Mouse (Mus musculus) myocyte (in vitro differentiated cells): Measurements from ENCODE around the gene Lpcat2. TPM values are rescaled to one million over a fixed set of nuclear protein-coding genes. Genes with fewer than 3 reads are reported as not detected.

Experiments used
- H3K27me3 ChIP-seq: one replicate; pipeline ENCODE4 v1.6.1; 2011; ENCODE audit not compliant: control insufficient read depth, insufficient read depth, insufficient read length
- H3K36me3 ChIP-seq: one replicate; pipeline ENCODE4 v1.6.1; 2011; ENCODE audit not compliant: control insufficient read depth, insufficient read depth
- H3K4me2 ChIP-seq: one replicate; pipeline ENCODE4 v1.6.1; 2011; ENCODE audit warnings: low read depth, control low read depth
- H3K4me3 ChIP-seq: one replicate; pipeline ENCODE4 v1.5.1; 2011; ENCODE audit warnings: mild to moderate bottlenecking, control low read depth, moderate library complexity
- H3K79me2 ChIP-seq: one replicate; pipeline ENCODE4 v1.6.1; 2011; ENCODE audit not compliant: control insufficient read depth, insufficient read depth
- H3ac ChIP-seq: one replicate; pipeline ENCODE4 v1.6.1; 2011; ENCODE audit not compliant: control insufficient read depth, insufficient read length
- CEBPB ChIP-seq: IDR thresholded peaks from 2 replicates; pipeline ENCODE4 v1.6.1; 2011; ENCODE audit warnings: mild to moderate bottlenecking, moderate library complexity; ENCODE audit not compliant: poor library complexity, insufficient read depth, severe bottlenecking
- E2F4 ChIP-seq: IDR thresholded peaks from one replicate; pipeline ENCODE4 v1.6.1; 2011; ENCODE audit warnings: mild to moderate bottlenecking, control low read depth, moderate library complexity; ENCODE audit not compliant: insufficient read depth
- MAX ChIP-seq: IDR thresholded peaks from one replicate; pipeline ENCODE4 v1.6.1; 2011; ENCODE audit warnings: low read depth, mild to moderate bottlenecking, control low read depth
- MYOD1 ChIP-seq, 3 experiments: IDR thresholded peaks; one replicate each; pipeline ENCODE4 v1.6.1; 2011; ENCODE audit warnings: control low read depth in 2 of 3, low read depth in 2 of 3, mild to moderate bottlenecking in 2 of 3, moderate library complexity in 1 of 3; ENCODE audit not compliant: insufficient read length in 2 of 3, control insufficient read depth in 1 of 3
- MYOG ChIP-seq, 3 experiments: IDR thresholded peaks; one replicate each; pipeline ENCODE4 v1.6.1; 2011; ENCODE audit warnings: control low read depth in 2 of 3, low read depth in 2 of 3, mild to moderate bottlenecking in 2 of 3; ENCODE audit not compliant: insufficient read length in 2 of 3, control insufficient read depth in 1 of 3, insufficient read depth in 1 of 3
- POLR2A ChIP-seq: IDR thresholded peaks from one replicate; pipeline ENCODE4 v1.6.1; 2011; ENCODE audit warnings: low read depth, mild to moderate bottlenecking, control low read depth, moderate library complexity; ENCODE audit not compliant: insufficient read length
- POLR2AphosphoS2 ChIP-seq: IDR thresholded peaks from one replicate; pipeline ENCODE4 v1.6.1; 2011; ENCODE audit warnings: low read depth, control low read depth; ENCODE audit not compliant: insufficient read length
- REST ChIP-seq: IDR thresholded peaks from one replicate; pipeline ENCODE4 v1.6.1; 2011; ENCODE audit warnings: mild to moderate bottlenecking, control low read depth, moderate library complexity; ENCODE audit not compliant: insufficient read depth, insufficient read length
- SRF ChIP-seq: IDR thresholded peaks from one replicate; pipeline ENCODE4 v1.6.1; 2011; ENCODE audit warnings: low read depth; ENCODE audit not compliant: control insufficient read depth, insufficient read length
- TCF12 ChIP-seq: IDR thresholded peaks from one replicate; pipeline ENCODE4 v1.6.1; 2011; ENCODE audit warnings: mild to moderate bottlenecking, control low read depth; ENCODE audit not compliant: poor library complexity, insufficient read depth, severe bottlenecking
- TCF3 ChIP-seq: IDR thresholded peaks from one replicate; pipeline ENCODE4 v1.6.1; 2011; ENCODE audit warnings: low read depth, control low read depth; ENCODE audit not compliant: insufficient read length
- USF1 ChIP-seq: IDR thresholded peaks from one replicate; pipeline ENCODE4 v1.6.1; 2011; ENCODE audit warnings: low read depth, mild to moderate bottlenecking, control low read depth, moderate library complexity
- polyA plus RNA-seq: library from polyadenylated mRNA; unstranded; fragments of >200 nt; fragmentation: generic; extraction: Trizol; gene quantifications from one replicate; pipeline ENCODE4 v1.2.1, GENCODE M21; 2012; ENCODE audit warnings: missing spikeins

Lpcat2 gene
- polyA plus RNA-seq, 1 experiment, result 0.08 TPM

DNA sequence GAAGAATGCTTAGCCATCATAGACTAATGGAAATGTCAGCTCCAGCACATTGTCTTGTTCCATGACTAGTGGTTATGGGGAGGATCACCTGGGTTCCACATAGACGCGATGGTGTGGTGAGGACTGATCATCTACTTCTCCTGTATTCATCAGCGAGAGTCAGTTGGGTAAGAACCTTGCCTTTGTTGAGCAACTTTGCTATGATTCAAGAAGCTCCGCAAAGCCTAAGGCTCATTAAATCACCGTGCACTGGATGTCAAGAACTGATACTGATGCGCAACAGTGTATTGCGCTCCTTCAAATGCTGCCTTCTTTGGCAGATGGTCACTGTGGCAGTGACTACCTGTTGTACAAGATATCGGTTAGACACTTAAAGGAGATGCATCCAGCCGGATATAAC is 51.4 kb downstream of the Lpcat2 start:
- Histone ChIP-seq H3K27me3 (no peaks in the 10 kb centered on the region), H3K36me3 (no peaks in the 10 kb centered on the region), H3ac (no peak overlapping the region), H3K4me3 (no peak overlapping the region), H3K4me2 (no peak overlapping the region), H3K79me2 (no peaks in the 10 kb centered on the region)
- no peak for TF ChIP-seq E2F4
- no peak for TF ChIP-seq TCF12
- no peak for TF ChIP-seq MYOD1 (IDR thresholded peaks at IDR 0.05; ENCODE audit: control insufficient read depth in 1 of 3, insufficient read length in 2 of 3, low read depth in 2 of 3)
- TF ChIP-seq CEBPB, result no peak
- no peak for TF ChIP-seq REST
- no peak for TF ChIP-seq POLR2A
- no peak for TF ChIP-seq USF1
- TF ChIP-seq TCF3, result no peak
- no peak for TF ChIP-seq POLR2AphosphoS2
- TF ChIP-seq SRF, result no peak
- no peak for TF ChIP-seq MYOG (IDR thresholded peaks at IDR 0.05; ENCODE audit: control insufficient read depth in 1 of 3, insufficient read depth in 1 of 3, insufficient read length in 2 of 3, low read depth in 2 of 3)
- TF ChIP-seq MAX, result no peak

DNA sequence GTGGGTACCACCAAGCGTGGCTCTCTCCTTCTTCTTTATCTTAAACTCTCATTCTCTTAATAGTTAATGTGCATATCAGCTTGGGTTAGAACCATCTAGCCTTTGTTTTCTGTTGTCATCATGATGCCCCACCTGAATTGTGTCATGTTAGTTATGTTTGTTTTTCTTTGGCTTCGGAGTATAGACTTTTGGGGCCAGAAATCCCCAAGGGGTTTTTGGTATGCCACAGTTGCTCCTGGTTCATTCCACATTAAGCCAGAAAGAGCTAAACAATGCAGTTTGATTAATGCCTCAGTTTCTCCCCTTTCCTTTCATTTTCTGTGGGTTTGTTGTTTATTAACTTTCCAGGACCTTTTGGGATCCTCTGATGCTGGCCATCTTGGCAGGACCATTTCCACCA is 53.3 kb downstream of the Lpcat2 start:
- Histone ChIP-seq H3K79me2 (no peaks in the 10 kb centered on the region), H3K4me3 (no peak overlapping the region), H3ac (no peak overlapping the region), H3K4me2 (no peak overlapping the region), H3K36me3 (no peaks in the 10 kb centered on the region), H3K27me3 (no peaks in the 10 kb centered on the region)
- no peak for TF ChIP-seq TCF12
- no peak for TF ChIP-seq MAX
- TF ChIP-seq MYOG (IDR thresholded peaks at IDR 0.05; ENCODE audit: control insufficient read depth in 1 of 3, insufficient read depth in 1 of 3, insufficient read length in 2 of 3, low read depth in 2 of 3), result no peak
- TF ChIP-seq REST, result no peak

- Histone ChIP-seq H3K36me3 (no peaks in the 10 kb centered on the region), H3K4me3 (no peak overlapping the region), H3K27me3 (no peaks in the 10 kb centered on the region), H3K79me2 (no peaks in the 10 kb centered on the region), H3ac (no peak overlapping the region), H3K4me2 (no peak overlapping the region)
- TF ChIP-seq USF1 (no peak), MYOG (IDR thresholded peaks at IDR 0.05; ENCODE audit: control insufficient read depth in 1 of 3, insufficient read depth in 1 of 3, insufficient read length in 2 of 3, low read depth in 2 of 3) (no peak), TCF12 (no peak), SRF (no peak), POLR2A (no peak), CEBPB (no peak), MYOD1 (IDR thresholded peaks at IDR 0.05; ENCODE audit: control insufficient read depth in 1 of 3, insufficient read length in 2 of 3, low read depth in 2 of 3) (no peak), TCF3 (no peak), E2F4 (no peak), POLR2AphosphoS2 (no peak), REST (no peak), MAX (no peak)
Measured at GRCm38 (mm10) chr8:92911477-92911876, 56.3 kb downstream of the Lpcat2 start.

- Histone ChIP-seq H3ac (no peak overlapping the region), H3K4me2 (no peak overlapping the region), H3K36me3 (no peaks in the 10 kb centered on the region), H3K79me2 (no peaks in the 10 kb centered on the region), H3K27me3 (no peaks in the 10 kb centered on the region), H3K4me3 (no peak overlapping the region)
- TF ChIP-seq REST (no peak), MYOD1 (IDR thresholded peaks at IDR 0.05; ENCODE audit: control insufficient read depth in 1 of 3, insufficient read length in 2 of 3, low read depth in 2 of 3) (no peak), TCF3 (no peak), USF1 (no peak), MYOG (IDR thresholded peaks at IDR 0.05; ENCODE audit: control insufficient read depth in 1 of 3, insufficient read depth in 1 of 3, insufficient read length in 2 of 3, low read depth in 2 of 3) (no peak), MAX (no peak), TCF12 (no peak), E2F4 (no peak), POLR2A (no peak), CEBPB (no peak), SRF (no peak), POLR2AphosphoS2 (no peak)
Measured at GRCm38 (mm10) chr8:92913396-92913795, 58.3 kb downstream of the Lpcat2 start.

GRCm38 (mm10) chr8:92916082-92916481 is 60.9 kb downstream of the Lpcat2 start:
- Histone ChIP-seq H3K36me3 (no peaks in the 10 kb centered on the region), H3ac (no peak overlapping the region), H3K4me3 (no peak overlapping the region), H3K79me2 (no peaks in the 10 kb centered on the region), H3K4me2 (no peak overlapping the region), H3K27me3 (no peaks in the 10 kb centered on the region)
- TF ChIP-seq TCF12 (no peak), MAX (no peak), POLR2AphosphoS2 (no peak), E2F4 (no peak), SRF (no peak), USF1 (no peak), MYOG (IDR thresholded peaks at IDR 0.05; ENCODE audit: control insufficient read depth in 1 of 3, insufficient read depth in 1 of 3, insufficient read length in 2 of 3, low read depth in 2 of 3) (no peak), REST (no peak), POLR2A (no peak), MYOD1 (IDR thresholded peaks at IDR 0.05; ENCODE audit: control insufficient read depth in 1 of 3, insufficient read length in 2 of 3, low read depth in 2 of 3) (no peak)
